Mouse (Mus musculus) 416B (cell line): ENCODE data around the gene Grik3.

Experiments
- DNase-seq: peaks from one replicate; pipeline ENCODE4 v3.0.0; 2011; ENCODE audit warnings: low read depth

Grik3 gene

GRCm38 (mm10) chr4:125490661-125491504 is at the start of gene Grik3:
Gene Grik3, plus strand, starts transcription at chr4:125490700.
- no peak for DNase-seq

DNA sequence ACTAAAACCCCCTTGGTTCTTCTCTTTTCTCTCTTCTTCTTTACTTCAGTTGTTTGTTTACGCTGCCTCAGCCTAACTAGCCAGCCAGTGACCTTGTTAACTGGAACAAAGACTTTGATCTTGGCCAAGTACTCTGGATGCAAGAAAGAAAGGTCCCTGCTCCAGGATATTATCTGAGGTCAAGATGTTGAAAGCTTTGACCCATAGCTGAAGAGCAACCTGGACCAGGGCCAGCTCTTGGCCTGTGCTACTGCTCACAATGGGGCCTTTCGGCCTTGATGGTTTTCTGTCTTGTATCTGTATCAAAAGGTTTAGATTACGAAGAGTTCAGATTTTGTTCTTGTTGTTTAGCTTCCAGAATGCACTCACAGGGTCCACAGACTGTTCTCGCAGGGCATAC is 48.7 kb upstream of the Grik3 start:
- no peak for DNase-seq

DNA sequence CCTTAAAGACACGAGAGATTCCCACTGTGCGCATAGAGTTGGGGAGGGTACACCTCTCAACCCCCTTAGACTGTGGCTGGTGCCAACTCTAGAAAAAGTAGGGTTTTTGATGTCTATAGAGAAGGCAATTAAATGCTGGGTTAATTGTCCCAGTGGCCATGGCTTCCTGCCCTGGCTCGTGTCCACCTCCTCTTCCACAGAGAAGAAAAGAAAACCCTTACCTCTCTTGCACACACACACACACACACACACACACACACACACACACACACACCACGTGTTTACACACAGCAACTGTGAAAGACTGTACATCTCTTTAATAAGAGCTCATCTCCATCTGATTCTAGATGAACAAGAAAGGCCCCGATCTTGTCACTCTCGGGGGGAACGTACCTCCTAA is 46.1 kb upstream of the Grik3 start:
- no peak for DNase-seq

DNA sequence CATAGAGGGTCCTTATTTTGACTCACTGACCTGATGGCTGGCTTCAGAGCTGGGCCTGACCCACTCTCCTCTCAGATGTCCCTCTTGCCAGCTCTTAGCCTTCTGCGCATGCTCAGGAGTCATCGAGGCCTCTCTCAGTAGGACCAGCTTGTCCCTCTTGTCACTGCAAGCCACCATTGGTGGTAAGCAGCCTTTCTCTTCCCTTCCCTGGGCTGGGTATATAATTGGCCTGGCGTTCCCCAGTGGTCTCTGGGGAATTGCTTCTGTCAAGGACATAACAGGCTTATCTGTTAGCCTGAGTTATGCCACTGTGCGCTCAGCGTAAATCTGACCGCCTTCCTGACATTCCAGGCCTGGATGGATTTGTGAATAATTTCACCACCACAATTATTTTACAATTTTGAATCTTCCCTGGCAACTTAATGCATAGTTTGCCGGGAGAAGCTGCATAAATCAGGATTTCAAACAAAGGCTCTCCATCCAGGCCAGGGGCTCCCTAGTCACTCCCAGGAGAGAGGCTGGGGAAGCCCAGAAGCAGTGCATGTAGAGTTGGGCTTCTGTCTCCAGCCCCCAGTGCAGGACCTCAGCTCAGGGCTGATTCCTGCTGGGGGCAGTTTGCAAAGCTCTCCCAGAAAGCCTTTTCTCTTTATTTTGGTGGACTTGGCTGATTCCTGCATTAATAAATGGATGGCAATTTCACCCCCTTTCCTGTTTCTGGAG is 39.7 kb upstream of the Grik3 start:
- DNase-seq, result no peak

GRCm38 (mm10) chr4:125451821-125452220 is 38.7 kb upstream of the Grik3 start:
- DNase-seq, result no peak

DNA sequence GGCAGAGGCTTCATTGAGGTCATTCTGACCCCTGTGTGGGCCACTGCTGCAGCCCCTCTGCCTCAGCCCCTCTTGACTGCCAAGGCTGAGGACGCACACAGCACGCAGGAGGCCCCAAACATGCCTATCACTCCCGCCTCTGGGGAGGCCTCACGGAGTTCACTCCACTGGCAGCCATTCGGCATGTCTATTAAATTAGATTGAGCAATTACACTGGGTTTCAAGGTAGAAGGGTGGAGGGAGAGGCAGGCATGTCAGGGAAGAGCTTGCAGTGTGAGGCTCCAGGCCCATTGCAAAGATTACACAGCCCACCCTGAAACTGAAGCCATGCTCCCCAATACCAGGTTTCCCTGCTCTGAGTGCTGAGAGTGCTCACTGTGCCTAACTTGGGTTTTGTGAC is 34.0 kb upstream of the Grik3 start:
- DNase-seq, result no peak

DNA sequence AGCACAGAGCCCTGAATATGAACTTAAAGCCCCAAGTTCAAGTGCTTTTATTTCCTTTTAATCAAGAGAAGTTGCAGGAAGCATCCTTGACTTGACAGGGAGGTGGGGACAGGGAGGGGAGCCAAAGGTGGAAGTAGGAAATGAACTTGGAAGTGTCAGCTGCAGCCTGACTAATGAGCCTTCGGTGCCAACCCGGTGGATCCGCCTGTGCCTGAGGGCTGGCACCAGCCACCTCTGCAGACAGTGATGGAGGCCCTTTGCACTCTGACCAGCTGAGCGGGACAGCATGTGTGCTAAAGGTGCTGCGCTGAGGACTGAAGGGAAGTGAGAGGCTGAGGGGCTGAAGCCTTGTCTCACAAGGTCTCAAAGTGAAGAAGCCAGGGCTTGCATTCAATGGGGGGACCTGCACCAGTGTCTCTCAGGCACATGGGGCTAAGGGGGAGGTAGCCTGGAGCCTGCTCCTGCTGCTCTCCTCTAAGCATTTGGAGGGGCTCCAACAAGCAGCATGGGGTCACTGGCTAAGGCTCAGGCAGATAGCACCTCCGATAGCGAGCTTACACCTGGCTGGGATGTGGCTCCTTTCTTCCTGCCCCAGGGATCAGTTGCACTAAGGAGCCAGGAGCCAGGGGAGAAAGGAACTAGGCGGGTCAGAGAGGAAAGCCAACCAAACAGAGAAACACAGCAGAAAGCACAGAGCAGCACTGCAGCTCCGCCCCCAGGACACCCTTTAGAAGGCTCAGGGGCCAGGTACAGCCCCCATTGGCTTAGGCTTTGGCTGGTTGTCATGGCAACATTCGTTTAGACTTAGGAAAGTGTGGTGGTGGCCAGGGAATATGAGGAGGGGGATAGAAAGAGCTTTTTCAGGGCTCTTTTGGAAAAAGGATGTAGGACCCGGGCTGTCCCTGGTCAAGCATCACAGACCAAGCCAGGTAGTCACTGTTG is 33.1 kb upstream of the Grik3 start:
- no peak for DNase-seq

- no peak for DNase-seq
These were observed 30.7 kb upstream of the Grik3 start for GRCm38 (mm10) chr4:125459791-125460190.

- DNase-seq, result no peak
These were observed 20.7 kb upstream of the Grik3 start for GRCm38 (mm10) chr4:125469711-125470372.

GRCm38 (mm10) chr4:125474903-125475302 is 15.6 kb upstream of the Grik3 start:
- DNase-seq, result no peak

DNA sequence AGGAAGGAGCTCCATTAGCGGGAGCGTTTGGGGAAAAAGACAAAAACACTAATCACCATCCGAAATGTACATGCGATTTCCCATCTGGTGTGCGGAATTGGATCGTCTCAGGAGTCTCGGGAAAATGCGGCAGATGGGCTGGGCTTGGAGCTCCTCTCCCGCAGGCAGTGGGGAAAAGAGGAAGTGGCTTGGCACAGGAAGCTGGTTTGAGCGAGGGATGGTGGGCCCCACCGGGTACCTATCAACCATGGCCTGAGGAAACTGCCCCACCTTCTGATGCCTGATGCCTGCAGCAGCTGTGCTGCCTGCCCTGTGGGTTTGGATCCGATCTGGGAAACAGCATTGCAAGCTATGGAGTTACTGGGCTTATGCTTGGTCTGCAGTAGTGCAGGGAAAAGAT is 12.4 kb upstream of the Grik3 start:
- DNase-seq, result peak; percentile 4

DNA sequence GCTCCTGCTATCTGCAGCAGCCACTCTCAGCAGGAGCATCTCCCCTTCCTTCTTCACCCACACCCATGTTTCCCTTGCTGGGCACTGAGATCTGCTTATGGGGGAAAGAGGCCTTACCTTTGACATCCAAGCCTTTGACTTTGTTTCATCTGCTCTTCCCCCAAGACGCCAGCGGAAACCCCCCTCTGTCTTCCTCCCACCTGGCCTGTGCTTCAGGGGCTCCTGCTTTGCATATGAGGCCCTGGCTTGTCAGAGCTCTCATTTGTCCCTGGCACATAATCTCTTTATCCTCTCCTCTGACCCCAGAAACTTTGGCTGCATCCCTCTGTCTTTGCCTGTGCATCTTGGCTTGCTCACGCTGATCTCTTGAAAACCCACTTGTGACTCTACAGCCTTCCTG is 9.2 kb upstream of the Grik3 start:
- no peak for DNase-seq

DNA sequence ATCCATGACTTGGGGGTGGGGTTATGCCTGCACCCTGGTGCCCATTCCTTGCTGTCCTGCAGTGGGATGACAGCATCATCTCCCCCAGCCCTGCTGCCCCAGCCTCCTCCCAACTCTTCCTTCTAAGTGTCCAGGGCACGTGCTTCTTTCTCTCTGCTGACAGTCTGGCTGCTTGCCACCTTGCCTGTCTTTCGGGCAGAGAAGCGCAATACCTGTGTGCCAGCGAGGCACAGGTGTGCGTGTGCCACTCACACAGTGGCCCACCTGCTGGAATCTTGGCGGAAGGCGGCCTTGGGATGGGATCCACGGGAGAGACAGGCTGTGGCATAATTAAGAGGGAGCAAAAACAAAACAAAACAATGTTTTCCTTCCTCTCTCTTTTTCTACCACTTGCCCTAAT is 6.4 kb upstream of the Grik3 start:
- no peak for DNase-seq

- no peak for DNase-seq
These were observed 4.9 kb upstream of the Grik3 start for GRCm38 (mm10) chr4:125485416-125486239.

DNA sequence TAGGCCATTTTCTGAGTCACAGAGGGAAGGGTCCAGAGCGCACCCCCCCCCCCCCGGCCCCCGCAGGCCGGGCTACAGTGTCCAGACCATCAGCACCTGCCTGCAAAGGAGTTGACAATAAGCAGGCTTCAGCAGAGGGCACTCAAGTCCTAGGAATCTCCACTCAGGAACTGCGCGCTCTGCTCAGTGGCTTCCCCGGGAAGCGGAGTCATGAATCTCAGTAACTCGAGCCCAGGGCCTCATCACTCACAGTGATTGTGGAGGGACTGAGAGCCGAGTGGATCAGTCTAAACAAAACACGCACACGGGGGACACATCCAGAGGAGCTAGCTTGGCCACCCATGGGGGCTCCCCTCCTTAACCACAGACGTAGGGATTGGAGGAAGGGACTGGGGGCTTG is 3.9 kb upstream of the Grik3 start:
- DNase-seq, result no peak

DNA sequence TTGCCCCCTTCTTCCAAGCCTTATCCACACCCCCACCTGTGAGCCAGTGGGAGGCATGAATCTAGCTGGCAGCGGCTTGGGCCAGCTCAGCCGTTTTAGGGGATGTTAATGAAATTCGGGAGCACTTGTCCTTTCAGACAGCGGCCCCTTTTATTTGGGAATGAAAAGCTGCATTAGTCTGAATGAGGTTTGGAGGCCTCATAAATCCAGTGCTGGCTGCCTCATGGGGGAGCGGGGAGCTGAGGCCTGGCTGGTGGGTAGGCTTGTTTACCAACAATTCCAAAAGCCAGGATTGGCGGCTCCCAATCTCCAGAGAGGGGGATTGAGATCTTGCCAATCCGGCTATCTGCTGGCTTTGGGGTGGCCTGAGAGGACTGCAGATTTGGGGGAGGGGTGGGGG is 3.5 kb upstream of the Grik3 start:
- no peak for DNase-seq

DNA sequence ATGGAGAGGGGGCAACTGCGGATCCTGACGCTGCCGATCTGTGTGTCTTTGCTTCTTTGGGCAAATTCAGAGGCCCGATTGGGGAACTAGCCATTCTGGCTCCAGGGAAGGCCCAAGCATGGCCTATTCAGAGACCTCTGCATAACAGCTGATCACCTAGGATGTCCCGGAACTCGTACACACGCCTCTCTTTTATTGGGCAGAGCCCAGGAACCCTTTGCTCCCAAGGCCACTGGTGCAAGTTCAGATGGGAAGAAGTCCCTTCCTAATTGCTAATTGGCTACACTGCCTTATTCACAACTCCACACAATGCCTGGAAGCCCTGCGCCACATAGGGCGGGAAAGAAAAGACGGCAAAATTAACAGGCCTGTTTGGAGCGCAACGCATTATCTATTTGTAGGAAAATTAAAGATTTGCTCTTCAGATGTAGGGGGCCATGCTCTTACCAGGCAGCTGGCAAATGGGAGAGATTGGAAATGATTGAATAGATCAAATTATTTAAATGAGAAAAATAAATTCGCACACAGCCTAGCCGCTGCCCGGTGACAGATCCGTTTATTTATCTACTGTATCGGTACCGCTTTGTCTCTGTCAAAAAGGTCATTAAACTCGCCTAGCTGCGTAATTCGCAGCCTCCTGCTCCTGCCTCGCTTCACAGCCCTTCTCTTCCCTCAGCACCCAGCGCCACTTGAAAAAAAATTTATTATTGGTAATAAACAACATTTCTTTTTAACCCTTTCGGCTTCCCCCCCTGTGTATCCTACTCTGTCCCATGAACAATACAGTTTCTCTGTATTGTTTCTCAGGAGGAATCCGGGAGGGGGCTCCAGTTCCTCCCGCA is 1.5 kb upstream of the Grik3 start:
- DNase-seq, result no peak

DNA sequence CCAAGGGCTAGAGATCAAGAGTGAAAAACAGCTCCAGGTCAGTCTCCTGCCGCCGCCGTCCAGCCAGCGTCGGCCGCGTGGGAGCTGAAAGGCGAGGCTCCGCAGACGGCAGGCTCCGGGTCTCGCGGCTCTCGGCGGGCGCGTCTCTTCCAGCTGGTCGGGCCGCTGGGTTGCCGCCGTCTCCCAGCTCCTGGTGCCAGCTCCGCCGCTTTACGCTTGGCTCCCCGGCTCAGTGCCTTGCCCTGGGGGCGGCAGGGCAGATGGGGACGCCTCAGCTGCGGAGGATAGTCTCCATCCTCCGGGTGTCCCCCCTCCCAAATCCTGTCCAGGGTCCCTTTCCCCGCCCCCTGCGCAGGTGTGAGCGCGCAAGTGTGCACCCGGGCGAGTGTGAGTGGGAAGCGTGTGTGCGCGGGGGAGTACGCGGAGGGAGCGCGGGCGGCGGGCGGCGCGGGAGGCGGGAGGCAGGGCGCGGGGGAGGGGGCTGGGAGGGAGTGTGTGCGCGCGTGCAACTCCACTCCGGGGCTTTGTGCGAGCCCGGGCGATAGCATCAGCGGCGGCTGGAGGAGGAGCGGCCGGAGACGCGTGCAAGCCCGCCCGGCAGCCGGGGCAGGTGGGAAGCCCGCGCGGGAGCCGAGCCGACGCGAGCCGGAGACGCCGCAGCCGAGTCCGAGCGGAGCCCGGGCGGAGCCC is 454 bp upstream of the Grik3 start:
- no peak for DNase-seq

GRCm38 (mm10) chr4:125491505-125492121 is 1.1 kb downstream of the Grik3 start:
- DNase-seq, result no peak
